ENCODE assay signal across 7 mouse cellular contexts in the genomic region with DNA sequence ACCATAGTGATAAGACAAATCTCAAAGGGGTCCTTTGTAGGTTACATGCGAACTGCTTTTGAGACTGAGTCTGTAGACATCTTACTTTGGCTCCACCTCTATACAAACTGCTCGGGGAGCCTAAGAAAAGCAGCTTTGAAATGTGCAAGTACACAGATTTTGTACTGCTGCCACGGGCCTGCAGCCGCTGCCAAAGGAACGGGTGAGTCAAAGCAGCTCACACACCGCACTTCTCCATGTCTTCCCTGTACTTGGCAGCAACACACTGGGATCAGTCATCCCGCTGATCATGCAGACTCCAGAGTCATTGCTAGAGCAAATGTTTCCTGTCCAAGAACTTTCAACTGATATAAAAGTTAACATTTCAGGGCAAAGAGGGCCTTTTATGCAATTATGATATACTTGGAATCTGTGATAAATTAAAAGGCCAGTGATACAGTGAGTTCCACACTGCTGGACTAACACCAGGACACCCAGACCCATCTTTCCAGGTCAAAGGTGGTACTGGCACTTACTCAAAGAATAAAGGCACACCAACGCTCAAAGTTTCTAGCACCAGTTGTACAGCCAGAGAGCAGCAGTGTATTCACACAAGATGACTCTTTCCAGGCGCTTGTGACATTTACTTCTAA.
DNase-seq lines count a peak whose midpoint lies in the region; TF ChIP-seq lines count a peak whose summit lies in the region.

No protein-coding gene starts in this region.

- TF ChIP-seq CTCF in gastrocnemius, adult 2 months (IDR thresholded peaks at IDR 0.05), result no peak

- peak overlapping the region; percentile 40 for H3K4me3 ChIP-seq in gastrocnemius, adult 2 months

- intact Hi-C loops in gastrocnemius, adult 2 months (cut with DNase I), result loop anchor here (5.0 kb wide), 1 partner anchor 57 kb away; no protein-coding TSS in a partner anchor
- intact Hi-C loops in left cerebral cortex, postnatal 14 days (cut with DNase I), result no loop called here

- peak; percentile 94 for DNase-seq in adipocyte (ENCODE audit: low spot score)
- DNase-seq in brain, embryonic 18.5 days (ENCODE audit: low read depth, low spot score), result peak; percentile 63
- peak; percentile 93 for DNase-seq in gastrocnemius, adult 2 months
- DNase-seq in kidney, adult 18-20 months, result peak; percentile 59
- peak; percentile 78 to 87 for DNase-seq in left cerebral cortex, postnatal 14 days (ENCODE audit: low spot score in 2 of 2)
- peak; percentile 90 to 92 for DNase-seq in right cerebral cortex, postnatal 10 days (ENCODE audit: low spot score in 2 of 2)
- DNase-seq in thymus, postnatal 14 days, result no peak

- peak overlapping the region; percentile 9 for H3K27ac ChIP-seq in gastrocnemius, adult 2 months
